Mouse (Mus musculus) megakaryocyte, embryonic 14.5 days (primary cell): ENCODE measurements around the gene Myof. TPM values are rescaled to one million over a fixed set of nuclear protein-coding genes. Genes with fewer than 3 reads are reported as not detected.
A peak's percentile ranks its signal among the peaks of the same experiment; 100 is the strongest.

Source experiments
- H3K27me3 ChIP-seq: replicated peaks from 2 replicates; pipeline ENCODE3; 2012; ENCODE audit warnings: inconsistent platforms
- H3K36me3 ChIP-seq: replicated peaks from 2 replicates; pipeline ENCODE3; 2012; ENCODE audit warnings: low read length, inconsistent platforms, mixed read lengths
- H3K4me1 ChIP-seq: 2 replicates; pipeline ENCODE4 v1.6.1; 2012; ENCODE audit warnings: inconsistent platforms
- H3K4me3 ChIP-seq: replicated peaks from 2 replicates; pipeline ENCODE3; 2012; ENCODE audit warnings: moderate library complexity, mild to moderate bottlenecking, inconsistent platforms
- H3K9me3 ChIP-seq: 2 replicates; pipeline ENCODE4 v1.6.1; 2012; ENCODE audit warnings: inconsistent platforms
- FLI1 ChIP-seq: IDR thresholded peaks from 2 replicates; pipeline ENCODE4 v1.6.1; 2012; ENCODE audit warnings: low read length, inconsistent platforms, mixed read lengths
- GATA1 ChIP-seq: IDR thresholded peaks from 3 replicates; pipeline ENCODE4 v1.6.1; 2012; ENCODE audit warnings: mixed read lengths, low read length, inconsistent platforms, borderline replicate concordance
- polyA plus RNA-seq: library from polyadenylated mRNA; stranded (reverse); fragments of >175 nt; gene quantifications from 2 replicates; pipeline ENCODE4 v1.2.3, GENCODE M21; 2012; ENCODE audit warnings: low replicate concordance; ENCODE audit not compliant: insufficient read depth

Gene Myof
- polyA plus RNA-seq, 1 experiment = 6.2 TPM

GRCm38 (mm10) chr19:37896081-37896480, 147.3 kb downstream of the Myof start:
- Histone ChIP-seq H3K36me3 (no peaks in the 10 kb centered on the region), H3K27me3 (peaks cover 8% of the 10 kb centered on the region), H3K4me3 (no peak overlapping the region), H3K4me1 (no peaks in the 10 kb centered on the region), H3K9me3 (no peaks in the 10 kb centered on the region; the same call in 1 of the 2 replicates)
- TF ChIP-seq GATA1 = no peak
- no peak for TF ChIP-seq FLI1

GRCm38 (mm10) chr19:37891006-37891405, 152.4 kb downstream of the Myof start:
- peaks cover 4% of the 10 kb centered on the region; the same call in 1 of the 2 replicates for H3K9me3 ChIP-seq
- TF ChIP-seq FLI1 = no peak
- no peak for TF ChIP-seq GATA1
- H3K4me3 ChIP-seq = no peak overlapping the region
- peaks cover 13% of the 10 kb centered on the region for H3K27me3 ChIP-seq
- H3K4me1 ChIP-seq = peaks cover 6% of the 10 kb centered on the region
- no peaks in the 10 kb centered on the region for H3K36me3 ChIP-seq

GRCm38 (mm10) chr19:37886355-37887120, 156.8 kb downstream of the Myof start:
- peaks cover 6% of the 10 kb centered on the region for H3K4me1 ChIP-seq
- peaks cover 38% of the 10 kb centered on the region for H3K27me3 ChIP-seq
- H3K4me3 ChIP-seq = peak overlapping the region; percentile 79
- H3K36me3 ChIP-seq = no peaks in the 10 kb centered on the region
- peaks cover 4% of the 10 kb centered on the region; the same call in 1 of the 2 replicates for H3K9me3 ChIP-seq
- TF ChIP-seq FLI1 (no peak), GATA1 (no peak)

- Histone ChIP-seq H3K36me3 (no peaks in the 10 kb centered on the region), H3K4me1 (peaks cover 3% of the 10 kb centered on the region), H3K27me3 (peaks cover 72% of the 10 kb centered on the region), H3K9me3 (no peaks in the 10 kb centered on the region), H3K4me3 (no peak overlapping the region)
- TF ChIP-seq GATA1 (no peak), FLI1 (no peak)
Measured at GRCm38 (mm10) chr19:37881431-37882081, 161.8 kb downstream of the Myof start.

- no peak overlapping the region for H3K4me3 ChIP-seq
- peaks cover 56% of the 10 kb centered on the region for H3K27me3 ChIP-seq
- no peak for TF ChIP-seq GATA1
- no peak for TF ChIP-seq FLI1
- H3K9me3 ChIP-seq = no peaks in the 10 kb centered on the region
- H3K36me3 ChIP-seq = no peaks in the 10 kb centered on the region
- no peaks in the 10 kb centered on the region; the same call in 1 of the 2 replicates for H3K4me1 ChIP-seq
Measured at GRCm38 (mm10) chr19:37877511-37878167, 165.7 kb downstream of the Myof start.

GRCm38 (mm10) chr19:37876605-37877245, 166.7 kb downstream of the Myof start:
- Histone ChIP-seq H3K4me1 (no peaks in the 10 kb centered on the region), H3K4me3 (no peak overlapping the region), H3K36me3 (no peaks in the 10 kb centered on the region), H3K9me3 (no peaks in the 10 kb centered on the region), H3K27me3 (peaks cover 56% of the 10 kb centered on the region)
- TF ChIP-seq FLI1 = no peak
- no peak for TF ChIP-seq GATA1

- H3K36me3 ChIP-seq = no peaks in the 10 kb centered on the region
- H3K4me3 ChIP-seq = no peak overlapping the region
- no peak for TF ChIP-seq GATA1
- no peak for TF ChIP-seq FLI1
- H3K27me3 ChIP-seq = peaks cover 33% of the 10 kb centered on the region
- H3K4me1 ChIP-seq = no peaks in the 10 kb centered on the region
- no peaks in the 10 kb centered on the region for H3K9me3 ChIP-seq
Measured at GRCm38 (mm10) chr19:37873499-37873898, 169.9 kb downstream of the Myof start.

GRCm38 (mm10) chr19:37867592-37867991, 175.8 kb downstream of the Myof start:
- H3K9me3 ChIP-seq = no peaks in the 10 kb centered on the region
- H3K4me3 ChIP-seq = no peak overlapping the region
- H3K27me3 ChIP-seq = peaks cover 2% of the 10 kb centered on the region
- no peaks in the 10 kb centered on the region for H3K36me3 ChIP-seq
- TF ChIP-seq FLI1 = no peak
- TF ChIP-seq GATA1 = no peak
- H3K4me1 ChIP-seq = no peaks in the 10 kb centered on the region

GRCm38 (mm10) chr19:37866994-37867393, 176.4 kb downstream of the Myof start:
- Histone ChIP-seq H3K27me3 (no peaks in the 10 kb centered on the region), H3K9me3 (no peaks in the 10 kb centered on the region), H3K4me3 (no peak overlapping the region), H3K4me1 (no peaks in the 10 kb centered on the region), H3K36me3 (no peaks in the 10 kb centered on the region)
- TF ChIP-seq FLI1 = no peak
- TF ChIP-seq GATA1 = no peak

- no peak overlapping the region for H3K4me3 ChIP-seq
- no peaks in the 10 kb centered on the region for H3K4me1 ChIP-seq
- H3K36me3 ChIP-seq = no peaks in the 10 kb centered on the region
- no peaks in the 10 kb centered on the region for H3K9me3 ChIP-seq
- TF ChIP-seq GATA1 (no peak), FLI1 (no peak)
- peaks cover 6% of the 10 kb centered on the region for H3K27me3 ChIP-seq
Measured at GRCm38 (mm10) chr19:37861171-37861570, 182.2 kb downstream of the Myof start.
